Mouse (Mus musculus) gastrocnemius, postnatal 14 days (tissue): ENCODE measurements at regions not wholly inside any gene's neighbourhood (a gene's known extent, or its start where the extent isn't known, plus 50 kb on each side); places are given as distances from the start of the nearest gene placed in this dataset.

Source experiments
- DNase-seq: peaks from one replicate; pipeline ENCODE4 v3.0.0; 2021; ENCODE audit warnings: mixed read lengths
- intact Hi-C: fragments of 180-260 bp; cut with DNase I; formaldehyde crosslinking; loops from one replicate; pipeline ENCODE4 v1.15.1; 2025; ENCODE audit warnings: low total_unique reads

GRCm38 (mm10) chr1:39098154-39098553, 95.4 kb upstream of the Npas2 start:
- intact Hi-C loops: no loop called here
- no peak for DNase-seq

DNA sequence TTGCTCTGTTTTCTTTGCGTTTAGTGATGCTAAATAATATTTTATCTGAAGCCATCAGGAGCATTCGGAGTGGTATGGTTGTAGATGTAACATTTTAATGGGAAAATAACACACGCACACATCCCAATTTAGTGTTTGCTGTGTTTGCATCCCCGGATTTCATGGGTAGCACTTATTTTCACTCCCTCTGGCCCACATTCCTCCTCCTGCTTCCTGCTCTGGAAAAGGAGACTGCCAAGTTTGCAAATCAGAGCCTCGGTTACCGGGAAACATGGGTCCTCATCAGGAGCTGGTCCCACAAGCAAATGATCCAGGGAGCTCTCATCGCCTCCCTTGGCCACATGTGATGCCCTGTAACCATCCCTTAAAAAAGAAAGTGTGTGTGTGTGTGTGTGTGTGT, 94.3 kb upstream of the Npas2 start:
- intact Hi-C loops: no loop called here
- DNase-seq: no peak

DNA sequence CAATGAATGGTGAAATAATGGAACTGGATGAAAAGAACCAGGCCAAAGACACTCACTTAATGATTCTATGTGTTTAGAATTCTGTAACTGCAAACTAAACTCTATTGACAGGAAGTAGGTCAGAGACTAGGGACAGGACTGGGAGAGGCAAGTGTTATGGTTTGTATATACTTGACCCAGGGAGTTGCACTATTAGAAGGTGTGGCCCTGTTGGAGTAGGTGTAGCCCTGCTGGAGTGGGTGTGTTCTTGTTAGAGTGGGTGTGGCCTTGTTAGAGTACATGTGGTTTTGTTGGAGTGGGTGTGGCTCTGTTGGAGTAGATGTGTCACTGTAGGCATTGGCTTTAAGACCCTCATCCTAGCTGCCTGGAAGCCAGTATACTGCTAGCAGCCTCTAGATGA, 93.0 kb upstream of the Npas2 start:
- intact Hi-C loops: no loop called here
- no peak for DNase-seq

GRCm38 (mm10) chr1:39102126-39102905, 91.2 kb upstream of the Npas2 start:
- intact Hi-C loops: no loop called here

GRCm38 (mm10) chr1:39102989-39103910, 90.3 kb upstream of the Npas2 start:
- DNase-seq: no peak
- intact Hi-C loops: no loop called here

More at GRCm38 (mm10) chr1:39102126-39102905, 91.2 kb upstream of the Npas2 start:
- DNase-seq: no peak

GRCm38 (mm10) chr1:39105546-39106371, 87.8 kb upstream of the Npas2 start:
- intact Hi-C loops: no loop called here

GRCm38 (mm10) chr1:39106372-39106643, 87.2 kb upstream of the Npas2 start:
- DNase-seq: no peak
- intact Hi-C loops: no loop called here

More at GRCm38 (mm10) chr1:39105546-39106371, 87.8 kb upstream of the Npas2 start:
- DNase-seq: peak; percentile 33

GRCm38 (mm10) chr1:39106650-39107049, 86.9 kb upstream of the Npas2 start:
- intact Hi-C loops: no loop called here
- DNase-seq: peak; percentile 31

DNA sequence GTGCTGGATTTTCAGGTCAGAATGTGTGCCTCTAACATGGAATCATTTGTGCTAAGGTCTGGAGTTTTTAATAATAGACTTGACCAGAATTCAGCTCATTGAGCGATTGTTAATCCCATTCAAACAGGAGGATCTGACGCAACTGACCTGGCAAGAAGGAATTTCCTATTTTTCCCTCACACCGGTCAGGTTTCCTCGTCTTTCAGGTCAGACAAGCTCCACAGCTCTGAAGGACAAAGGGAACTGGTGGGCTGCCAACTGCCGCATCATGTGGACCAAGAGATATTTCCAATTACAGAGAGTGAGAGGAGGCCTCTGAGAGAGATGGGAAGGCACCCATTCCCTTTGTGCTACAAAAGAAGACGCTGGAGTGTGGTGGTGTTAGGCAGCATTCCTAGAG, 77.2 kb upstream of the Npas2 start:
- intact Hi-C loops: no loop called here
- DNase-seq: no peak

GRCm38 (mm10) chr1:39122316-39123015, 71.1 kb upstream of the Npas2 start:
- intact Hi-C loops: no loop called here
- no peak for DNase-seq

DNA sequence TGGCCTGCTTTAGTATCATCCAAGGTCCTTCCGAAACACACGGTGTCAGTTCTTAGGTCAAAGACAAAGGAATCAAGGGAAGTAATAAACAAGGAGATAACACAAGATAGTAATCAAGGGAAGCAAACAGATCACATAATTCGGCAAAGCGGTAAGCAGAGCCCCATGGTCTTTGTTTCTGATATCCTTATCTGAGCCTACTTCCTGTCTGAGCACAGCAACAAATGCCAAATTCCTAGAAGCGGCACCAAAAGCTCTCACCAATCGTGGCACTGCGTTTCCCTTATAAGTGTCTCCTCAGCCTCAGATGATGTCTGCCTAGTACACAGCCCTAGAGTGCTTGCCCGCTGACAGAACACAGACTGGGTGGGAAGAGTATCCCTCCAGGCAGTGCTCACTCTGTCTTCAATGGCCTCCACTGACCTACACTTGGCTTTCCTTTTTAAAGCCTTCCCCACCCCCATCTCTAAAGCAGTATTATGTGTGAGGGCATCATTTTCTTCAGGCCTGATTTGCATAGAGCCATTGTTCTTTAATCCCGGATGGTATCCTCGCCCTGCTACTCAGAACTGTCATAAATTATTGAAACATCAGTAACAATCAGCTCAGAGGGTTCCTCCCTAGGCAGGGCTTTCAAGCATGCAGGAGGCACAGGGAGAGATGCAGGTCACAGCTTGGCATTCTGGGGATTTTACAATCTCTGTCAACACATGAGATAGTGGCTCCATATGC, 70.3 kb upstream of the Npas2 start:
- DNase-seq: no peak
- intact Hi-C loops: no loop called here

DNA sequence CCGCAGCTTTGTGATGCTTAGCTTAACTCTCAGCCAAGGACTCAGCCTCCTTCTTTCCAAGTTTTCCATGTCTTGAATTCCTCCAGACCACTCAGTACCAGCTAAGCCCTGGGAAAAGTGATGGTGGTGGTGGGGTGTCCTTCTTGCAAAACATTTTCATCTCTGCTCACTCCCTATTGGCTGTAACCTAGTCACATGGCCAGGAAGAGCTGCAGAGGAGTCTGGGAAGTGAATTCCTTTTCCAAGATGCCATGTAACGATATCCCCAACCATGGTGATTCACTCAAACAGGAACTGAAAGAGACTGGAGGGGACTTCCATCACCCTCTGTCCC, 69.8 kb upstream of the Npas2 start:
- no peak for DNase-seq
- intact Hi-C loops: no loop called here

- no peak for DNase-seq
- intact Hi-C loops: no loop called here
These were observed 59.0 kb upstream of the Npas2 start for GRCm38 (mm10) chr1:39134521-39134920.

- intact Hi-C loops: no loop called here
- no peak for DNase-seq
These were observed 50.5 kb upstream of the Npas2 start for GRCm38 (mm10) chr1:39143054-39143453.

- no peak for DNase-seq
- intact Hi-C loops: no loop called here
These were observed 49.9 kb upstream of the Npas2 start for GRCm38 (mm10) chr1:39143626-39144025.
